ENCODE assay signal across 8 mouse cellular contexts in genomic region chrX:161925973-161926682, GRCm38 (mm10).
DNase-seq lines count a peak whose midpoint lies in the region; ATAC-seq and TF ChIP-seq lines count a peak whose summit lies in the region.

No protein-coding gene starts in this region.

- H3K27me3 ChIP-seq in liver, postnatal 0 days (ENCODE audit: insufficient read depth, low read length), result no peaks in the 10 kb centered on the region
- peaks cover 30% of the 10 kb centered on the region for H3K27me3 ChIP-seq in forebrain, embryonic 11.5 days (ENCODE audit: control insufficient read depth, insufficient read depth, low read length)
- no peaks in the 10 kb centered on the region for H3K27me3 ChIP-seq in kidney, postnatal 0 days (ENCODE audit: insufficient read depth, low read length)
- H3K27me3 ChIP-seq in neural tube, embryonic 12.5 days (replicated peaks), result 0 out of 2 replicates have a peak, but pooled peaks cover 8% of the 10 kb centered on the region

- no peak for TF ChIP-seq CTCF in liver, postnatal 0 days (IDR thresholded peaks at IDR 0.05; ENCODE audit: low read depth)
- no peak for TF ChIP-seq CTCF in kidney, postnatal 0 days (IDR thresholded peaks at IDR 0.05; ENCODE audit: low read depth)

- H3K36me3 ChIP-seq in liver, postnatal 0 days (replicated peaks; ENCODE audit: insufficient read depth, low read length), result no peaks in the 10 kb centered on the region
- no peaks in the 10 kb centered on the region for H3K36me3 ChIP-seq in forebrain, embryonic 11.5 days (ENCODE audit: control insufficient read depth, insufficient read depth, low read length)
- H3K36me3 ChIP-seq in kidney, postnatal 0 days (ENCODE audit: insufficient read depth, low read length), result no peaks in the 10 kb centered on the region
- no peaks in the 10 kb centered on the region for H3K36me3 ChIP-seq in neural tube, embryonic 12.5 days

- H3K4me3 ChIP-seq in liver, postnatal 0 days (ENCODE audit: low read depth, low read length), result no peak overlapping the region
- peak overlapping the region; percentile 22 for H3K4me3 ChIP-seq in forebrain, embryonic 11.5 days (ENCODE audit: low read depth, low read length)
- H3K4me3 ChIP-seq in kidney, postnatal 0 days (replicated peaks; ENCODE audit: low read depth, low read length), result no peak overlapping the region
- H3K4me3 ChIP-seq in neural tube, embryonic 12.5 days, result no peak overlapping the region

- no peak for TF ChIP-seq EP300 in liver, postnatal 0 days (IDR thresholded peaks at IDR 0.05; ENCODE audit: low read depth)

- no peaks in the 10 kb centered on the region for H3K4me1 ChIP-seq in liver, postnatal 0 days (ENCODE audit: insufficient read depth)
- H3K4me1 ChIP-seq in forebrain, embryonic 11.5 days (replicated peaks; ENCODE audit: control insufficient read depth, insufficient read depth, low read length), result peaks cover 3% of the 10 kb centered on the region; the same call in 1 of the 2 replicates
- 0 out of 2 replicates have a peak, but pooled peaks cover 4% of the 10 kb centered on the region for H3K4me1 ChIP-seq in kidney, postnatal 0 days (replicated peaks; ENCODE audit: insufficient read depth, low read length)
- H3K4me1 ChIP-seq in neural tube, embryonic 12.5 days, result no peaks in the 10 kb centered on the region

- no peaks in the 10 kb centered on the region for H3K9me3 ChIP-seq in liver, postnatal 0 days (ENCODE audit: low read length)
- H3K9me3 ChIP-seq in forebrain, embryonic 11.5 days (ENCODE audit: control insufficient read depth, low read length), result no peaks in the 10 kb centered on the region
- H3K9me3 ChIP-seq in kidney, postnatal 0 days (replicated peaks; ENCODE audit: low read length), result no peaks in the 10 kb centered on the region
- no peaks in the 10 kb centered on the region for H3K9me3 ChIP-seq in neural tube, embryonic 12.5 days

- ATAC-seq in liver, postnatal 0 days, result no peak
- ATAC-seq in forebrain, embryonic 11.5 days (replicated peaks; ENCODE audit: low FRiP score), result peak; percentile 97
- no peak; the same call in 1 of the 2 replicates for ATAC-seq in kidney, postnatal 0 days (replicated peaks; ENCODE audit: low FRiP score, low read depth)
- ATAC-seq in neural tube, embryonic 12.5 days (ENCODE audit: low FRiP score, low read depth), result peak; percentile 66; the same call in 1 of the 2 replicates

- no peak overlapping the region for H3K27ac ChIP-seq in liver, postnatal 0 days (ENCODE audit: low read depth)
- H3K27ac ChIP-seq in forebrain, embryonic 11.5 days (ENCODE audit: low read depth, low read length), result peak overlapping the region; percentile 76
- peak overlapping the region; percentile 62 for H3K27ac ChIP-seq in kidney, postnatal 0 days
- H3K27ac ChIP-seq in neural tube, embryonic 12.5 days, result no peak overlapping the region

- H3K9ac ChIP-seq in liver, postnatal 0 days (replicated peaks), result no peak overlapping the region
- H3K9ac ChIP-seq in forebrain, embryonic 11.5 days (ENCODE audit: low read length), result peak overlapping the region; percentile 55
- no peak overlapping the region for H3K9ac ChIP-seq in kidney, postnatal 0 days (ENCODE audit: low read depth, low read length)
- no peak overlapping the region for H3K9ac ChIP-seq in neural tube, embryonic 12.5 days

- no peak overlapping the region for H3K4me2 ChIP-seq in liver, postnatal 0 days (ENCODE audit: low read depth, low read length)
- H3K4me2 ChIP-seq in forebrain, embryonic 11.5 days (ENCODE audit: low read depth, low read length, severe bottlenecking), result peak overlapping the region; percentile 43
- peak overlapping the region; percentile 36; the same call in 1 of the 2 replicates for H3K4me2 ChIP-seq in kidney, postnatal 0 days (ENCODE audit: low read length)
- peak overlapping the region; percentile 22; the same call in 1 of the 2 replicates for H3K4me2 ChIP-seq in neural tube, embryonic 12.5 days (replicated peaks)

- WGBS in liver, postnatal 0 days (ENCODE audit: insufficient replicate concordance), result 22% methylated on average over 6 of the region's 6 CpGs
- WGBS in forebrain, embryonic 11.5 days, result 28% methylated on average over 6 of the region's 6 CpGs
- WGBS in kidney, postnatal 0 days, result 40% methylated on average over 6 of the region's 6 CpGs
- WGBS in neural tube, embryonic 12.5 days, result 32% methylated on average over 6 of the region's 6 CpGs

- DNase-seq in liver, postnatal 0 days, result peak; percentile 10
- DNase-seq in liver, result no peak
- DNase-seq in forebrain, embryonic 11.5 days (ENCODE audit: low spot score), result peak; percentile 82
- peak; percentile 55 for DNase-seq in kidney, postnatal 0 days (ENCODE audit: low spot score)
- no peak for DNase-seq in cerebellum, adult 8-10 months
- no peak for DNase-seq in cerebellum, postnatal 25 days
- no peak for DNase-seq in thymus, postnatal 14 days

Comparison
In these comparisons a context has a peak if more than half of its experiments do, and no peak if none do; other contexts are left out.
1. DNase-seq: peak in liver, postnatal 0 days (single experiment), forebrain, embryonic 11.5 days (single experiment) and kidney, postnatal 0 days (single experiment); none in liver (single experiment), cerebellum, adult 8-10 months (single experiment), cerebellum, postnatal 25 days (0 of 2) and thymus, postnatal 14 days (single experiment).
2. ATAC-seq: peak in forebrain, embryonic 11.5 days (single experiment) and neural tube, embryonic 12.5 days (single experiment); none in liver, postnatal 0 days (single experiment) and kidney, postnatal 0 days (single experiment).
3. H3K27ac ChIP-seq: peak in forebrain, embryonic 11.5 days (single experiment) and kidney, postnatal 0 days (single experiment); none in liver, postnatal 0 days (single experiment) and neural tube, embryonic 12.5 days (single experiment).